Mouse (Mus musculus): ENCODE measurements around the gene Map3k6. TPM values are rescaled to one million over a fixed set of nuclear protein-coding genes. Genes with fewer than 3 reads are reported as not detected.
A peak's percentile ranks its signal among the peaks of the same experiment; 100 is the strongest.

Gene Map3k6
- total RNA-seq, 2 experiments from 2014 or later = 4.7 to 5.3 TPM

- intact Hi-C loops (cut with DNase I) = loop anchor here (2.0 to 5.0 kb wide), 2 partner anchors 204 to 270 kb away; no protein-coding TSS in a partner anchor
- DNase-seq (ENCODE audit: low spot score in 2 of 2) = peak; percentile 84 to 85
Measured at GRCm38 (mm10) chr4:133212562-133213267, 27.9 kb upstream of the Map3k6 start.

GRCm38 (mm10) chr4:133213268-133213590 lies 27.4 kb upstream of the Map3k6 start:
- peak in 1 of 2 experiments; percentile 71 for DNase-seq (ENCODE audit: low spot score in 2 of 2)
- intact Hi-C loops (cut with DNase I) = loop anchor here (2.0 to 5.0 kb wide), 2 partner anchors 204 to 271 kb away; no protein-coding TSS in a partner anchor

GRCm38 (mm10) chr4:133213661-133214060 lies 27.0 kb upstream of the Map3k6 start:
- intact Hi-C loops (cut with DNase I) = loop anchor here (2.0 to 5.0 kb wide), 2 partner anchors 205 to 271 kb away; no protein-coding TSS in a partner anchor
- no peak for DNase-seq (ENCODE audit: low spot score in 2 of 2)

GRCm38 (mm10) chr4:133217641-133218040 lies 23.0 kb upstream of the Map3k6 start:
- peak; percentile 55 to 59 for DNase-seq (ENCODE audit: low spot score in 2 of 2)
- intact Hi-C loops (cut with DNase I) = no loop called here

- no peak for DNase-seq (ENCODE audit: low spot score in 2 of 2)
- intact Hi-C loops (cut with DNase I) = no loop called here
Measured at GRCm38 (mm10) chr4:133218745-133219144, 21.9 kb upstream of the Map3k6 start.

- intact Hi-C loops (cut with DNase I) = no loop called here
- DNase-seq (ENCODE audit: low spot score in 2 of 2) = no peak
Measured at GRCm38 (mm10) chr4:133220656-133221055, 20.0 kb upstream of the Map3k6 start.

GRCm38 (mm10) chr4:133221701-133222100 lies 18.9 kb upstream of the Map3k6 start:
- intact Hi-C loops (cut with DNase I) = no loop called here
- no peak for DNase-seq (ENCODE audit: low spot score in 2 of 2)

GRCm38 (mm10) chr4:133223875-133224274 lies 16.7 kb upstream of the Map3k6 start:
- no peak for DNase-seq (ENCODE audit: low spot score in 2 of 2)
- intact Hi-C loops (cut with DNase I) = no loop called here

GRCm38 (mm10) chr4:133226073-133226472 lies 14.5 kb upstream of the Map3k6 start:
- intact Hi-C loops (cut with DNase I) = no loop called here

GRCm38 (mm10) chr4:133227636-133228035 lies 13.0 kb upstream of the Map3k6 start:
- intact Hi-C loops (cut with DNase I) = no loop called here
- DNase-seq (ENCODE audit: low spot score in 2 of 2) = no peak

More at GRCm38 (mm10) chr4:133226073-133226472, 14.5 kb upstream of the Map3k6 start:
- no peak for DNase-seq (ENCODE audit: low spot score in 2 of 2)

- DNase-seq (ENCODE audit: low spot score in 2 of 2) = no peak
- intact Hi-C loops (cut with DNase I) = no loop called here
Measured at GRCm38 (mm10) chr4:133229582-133229981, 11.0 kb upstream of the Map3k6 start.

- intact Hi-C loops (cut with DNase I) = loop anchor here (5.0 kb wide), 1 partner anchor 64 kb away; no protein-coding TSS in a partner anchor
- DNase-seq (ENCODE audit: low spot score in 2 of 2) = peak in 1 of 2 experiments; percentile 35
Measured at GRCm38 (mm10) chr4:133233285-133233976, 7.2 kb upstream of the Map3k6 start.

- no peak for DNase-seq (ENCODE audit: low spot score in 2 of 2)
- intact Hi-C loops (cut with DNase I) = loop anchor here (5.0 kb wide), 1 partner anchor 63 kb away; no protein-coding TSS in a partner anchor
Measured at GRCm38 (mm10) chr4:133234771-133235170, 5.8 kb upstream of the Map3k6 start.

- no peak for DNase-seq (ENCODE audit: low spot score in 2 of 2)
- intact Hi-C loops (cut with DNase I) = no loop called here
Measured at GRCm38 (mm10) chr4:133235415-133235814, 5.2 kb upstream of the Map3k6 start.

GRCm38 (mm10) chr4:133237911-133238310 lies 2.7 kb upstream of the Map3k6 start:
- peak in 1 of 2 experiments; percentile 28 for DNase-seq (ENCODE audit: low spot score in 2 of 2)
- intact Hi-C loops (cut with DNase I) = no loop called here

GRCm38 (mm10) chr4:133240934-133241908 lies 603 bp downstream of the Map3k6 start:
- DNase-seq (ENCODE audit: low spot score in 2 of 2) = peak; percentile 87 to 91
- intact Hi-C loops (cut with DNase I) = loop anchor here (2.0 kb wide), 1 partner anchor 36 kb away; the partner anchor contains the start of gene Tmem222

GRCm38 (mm10) chr4:133241910-133242309 lies 1.3 kb downstream of the Map3k6 start:
- intact Hi-C loops (cut with DNase I) = loop anchor here (2.0 kb wide), 1 partner anchor 35 kb away; the partner anchor contains the start of gene Tmem222
- no peak for DNase-seq (ENCODE audit: low spot score in 2 of 2)

GRCm38 (mm10) chr4:133242710-133243109 lies 2.1 kb downstream of the Map3k6 start:
- DNase-seq (ENCODE audit: low spot score in 2 of 2) = no peak
- intact Hi-C loops (cut with DNase I) = no loop called here

GRCm38 (mm10) chr4:133243538-133243937 lies 2.9 kb downstream of the Map3k6 start:
- no peak for DNase-seq (ENCODE audit: low spot score in 2 of 2)
- intact Hi-C loops (cut with DNase I) = no loop called here
